Mouse (Mus musculus) kidney, embryonic 15.5 days (tissue): ENCODE measurements around the gene Cntnap1. TPM values are rescaled to one million over a fixed set of nuclear protein-coding genes. Genes with fewer than 3 reads are reported as not detected.
"Not testable (repeated sequence)": the region's sequence is repeated elsewhere in the genome, so short reads cannot be mapped to it uniquely, and the experiment has no call there.

ENCODE experiments used
- ATAC-seq: fragments of 200-750 bp; cut with Nextera tagmentation; replicated peaks from 2 replicates; pipeline ENCODE4 v1.8.0; 2017; ENCODE audit warnings: moderate TSS enrichment; ENCODE audit not compliant: low FRiP score
- H3K27ac ChIP-seq: fragments of 300-500 bp; sonication (generic); 2 replicates; pipeline ENCODE4 v1.5.1; 2015; ENCODE audit warnings: mild to moderate bottlenecking, inconsistent platforms
- H3K27me3 ChIP-seq: fragments of 300-500 bp; sonication (generic); 2 replicates; pipeline ENCODE4 v1.6.1; 2015; ENCODE audit warnings: inconsistent platforms
- H3K36me3 ChIP-seq: fragments of 300-500 bp; sonication (generic); 2 replicates; pipeline ENCODE4 v1.6.1; 2015; ENCODE audit warnings: inconsistent platforms
- H3K4me1 ChIP-seq: fragments of 300-500 bp; sonication (generic); 2 replicates; pipeline ENCODE4 v1.6.1; 2015; ENCODE audit warnings: inconsistent platforms
- H3K4me2 ChIP-seq: fragments of 300-500 bp; sonication (generic); 2 replicates; pipeline ENCODE4 v1.6.1; 2015; ENCODE audit warnings: moderate library complexity, mild to moderate bottlenecking, inconsistent platforms
- H3K4me3 ChIP-seq: fragments of 300-500 bp; sonication (generic); replicated peaks from 2 replicates; pipeline ENCODE4 v1.5.1; 2015; ENCODE audit warnings: mild to moderate bottlenecking, inconsistent platforms
- H3K9ac ChIP-seq: fragments of 300-500 bp; sonication (generic); 2 replicates; pipeline ENCODE4 v1.6.1; 2015; ENCODE audit warnings: mild to moderate bottlenecking, inconsistent platforms
- H3K9me3 ChIP-seq: fragments of 300-500 bp; sonication (generic); replicated peaks from 2 replicates; pipeline ENCODE4 v1.6.1; 2016; ENCODE audit warnings: inconsistent platforms
- WGBS: fragments of 180-500 bp; shearing (Covaris S2); methylation state at CpG from one replicate; pipeline ENCODE4 v1.1.7; 2015; ENCODE audit warnings: mixed read lengths; 5-methylcytosine and 5-hydroxymethylcytosine counted together
- polyA plus RNA-seq: library from polyadenylated mRNA; unstranded; fragments of >200 nt; fragmentation: Nextera tagmentation; extraction: Ambion mirVana; gene quantifications from 2 replicates; pipeline ENCODE4 v1.2.1, GENCODE M21; 2015

Gene Cntnap1
- polyA plus RNA-seq, 1 experiment from 2014 or later: 2.0 TPM

DNA sequence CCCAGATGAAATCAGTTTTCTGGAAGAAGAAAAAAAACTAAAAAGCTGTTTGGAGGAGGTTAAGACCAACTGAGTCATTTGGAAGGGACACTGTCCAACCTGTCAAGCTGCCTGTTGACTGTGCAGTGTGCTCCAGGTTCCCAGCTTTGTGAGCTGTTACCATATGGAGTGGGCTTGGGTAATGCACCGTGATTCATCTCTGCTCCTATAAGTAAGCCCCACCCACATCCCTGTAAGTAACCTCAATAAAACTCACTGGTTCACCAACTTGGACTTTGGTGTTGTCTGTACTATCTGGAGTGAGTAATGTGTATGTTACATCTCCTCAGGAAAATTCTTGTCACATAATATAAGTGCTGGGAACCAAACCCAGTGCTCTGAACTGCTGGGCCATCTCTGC lies 17.5 kb upstream of the Cntnap1 start:
- H3K36me3 ChIP-seq: no peaks in the 10 kb centered on the region
- H3K9ac ChIP-seq: no peak overlapping the region
- H3K4me2 ChIP-seq: no peak overlapping the region
- H3K4me3 ChIP-seq: no peak overlapping the region
- H3K9me3 ChIP-seq: no peaks in the 10 kb centered on the region
- no peak for ATAC-seq
- 0 out of 2 replicates have a peak, but pooled peaks cover 4% of the 10 kb centered on the region for H3K27me3 ChIP-seq
- no peak overlapping the region for H3K27ac ChIP-seq
- 68% methylated on average over 1 of the region's 1 CpGs for WGBS
- peaks cover 35% of the 10 kb centered on the region for H3K4me1 ChIP-seq

- H3K27ac ChIP-seq: no peak overlapping the region
- no peaks in the 10 kb centered on the region for H3K9me3 ChIP-seq
- no peak for ATAC-seq
- H3K36me3 ChIP-seq: no peaks in the 10 kb centered on the region
- 0 out of 2 replicates have a peak, but pooled peaks cover 4% of the 10 kb centered on the region for H3K27me3 ChIP-seq
- H3K4me3 ChIP-seq: no peak overlapping the region
- H3K4me1 ChIP-seq: peaks cover 17% of the 10 kb centered on the region
- no peak overlapping the region for H3K4me2 ChIP-seq
- no peak overlapping the region for H3K9ac ChIP-seq
These were observed 15.7 kb upstream of the Cntnap1 start for GRCm38 (mm10) chr11:101154648-101155047.

DNA sequence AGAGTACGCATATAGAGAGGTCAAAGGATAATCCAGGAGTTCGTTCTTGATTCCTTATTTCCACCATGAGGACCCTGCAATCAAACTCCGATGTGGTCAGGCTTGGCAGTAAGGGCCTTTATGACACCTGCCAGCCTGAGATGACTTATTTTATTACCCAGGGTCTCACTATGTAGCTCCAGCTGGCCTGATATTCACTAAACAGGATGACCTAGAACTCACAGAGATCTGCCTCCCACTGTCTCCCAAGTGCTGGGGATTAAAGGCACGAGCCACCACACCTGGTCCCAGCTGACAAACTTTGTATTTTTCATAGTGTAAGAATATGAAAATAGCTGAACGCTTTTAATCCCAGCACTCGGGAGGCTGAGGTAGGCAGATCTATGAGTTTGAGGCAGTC lies 15.2 kb upstream of the Cntnap1 start:
- H3K27ac ChIP-seq: no peak overlapping the region
- H3K9me3 ChIP-seq: no peaks in the 10 kb centered on the region
- H3K27me3 ChIP-seq: 0 out of 2 replicates have a peak, but pooled peaks cover 4% of the 10 kb centered on the region
- no peak overlapping the region for H3K9ac ChIP-seq
- no peaks in the 10 kb centered on the region for H3K36me3 ChIP-seq
- peak overlapping the region; percentile 44; the same call in 1 of the 2 replicates for H3K4me3 ChIP-seq
- peak overlapping the region; percentile 80; the same call in 1 of the 2 replicates for H3K4me2 ChIP-seq
- no peak for ATAC-seq
- peaks cover 15% of the 10 kb centered on the region for H3K4me1 ChIP-seq
- WGBS: 67% methylated on average over 6 of the region's 6 CpGs

- no peaks in the 10 kb centered on the region for H3K9me3 ChIP-seq
- peak within 1 kb of the TSS; percentile 47 for H3K9ac ChIP-seq
- H3K27me3 ChIP-seq: 0 out of 2 replicates have a peak, but pooled peaks cover 4% of the 10 kb centered on the region
- H3K4me1 ChIP-seq: peaks cover 15% of the 10 kb centered on the region
- peak; percentile 81 for ATAC-seq
- peak within 1 kb of the TSS; percentile 80 for H3K4me2 ChIP-seq
- no peaks in the 10 kb centered on the region for H3K36me3 ChIP-seq
- peak within 1 kb of the TSS; percentile 63 for H3K27ac ChIP-seq
- H3K4me3 ChIP-seq: peak within 1 kb of the TSS; percentile 44
- 2% methylated on average over 36 of the region's 36 CpGs for WGBS
These were observed 14.5 kb upstream of the Cntnap1 start, which contains the start of gene Tubg2 for GRCm38 (mm10) chr11:101155728-101156371. TSS of gene Tubg2 (plus strand) at chr11:101155907.

- WGBS: 77% methylated on average over 8 of the region's 10 CpGs
These were observed 10.2 kb upstream of the Cntnap1 start for GRCm38 (mm10) chr11:101160151-101160550.

DNA sequence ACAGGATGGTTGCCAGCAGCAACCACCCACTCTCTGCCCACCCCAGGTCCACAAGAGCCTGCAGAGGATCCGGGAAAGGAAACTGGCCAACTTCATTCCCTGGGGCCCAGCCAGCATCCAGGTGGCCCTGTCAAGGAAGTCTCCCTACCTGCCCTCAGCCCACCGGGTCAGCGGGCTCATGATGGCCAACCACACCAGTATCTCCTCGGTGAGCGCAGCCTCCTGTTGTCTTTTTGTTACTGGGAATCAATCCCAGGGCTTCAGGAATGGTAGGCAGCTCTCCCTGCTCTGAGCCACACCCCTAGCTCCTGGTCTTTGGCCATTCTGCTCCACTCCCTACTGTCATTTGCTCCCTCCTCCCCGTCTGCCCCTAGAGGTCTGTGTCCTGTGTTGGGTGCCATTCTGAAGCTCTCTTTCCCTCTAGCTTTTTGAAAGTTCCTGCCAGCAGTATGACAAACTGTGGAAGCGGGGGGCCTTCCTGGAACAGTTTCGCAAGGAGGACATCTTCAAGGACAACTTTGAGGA lies 9.3 kb upstream of the Cntnap1 start:
- not testable (repeated sequence) for H3K4me2 ChIP-seq, H3K27ac ChIP-seq, ATAC-seq, H3K9me3 ChIP-seq, H3K9ac ChIP-seq, H3K4me3 ChIP-seq
- peaks cover 46% of the 10 kb centered on the region for H3K36me3 ChIP-seq
- peaks cover 42% of the 10 kb centered on the region for H3K4me1 ChIP-seq
- peaks cover 21% of the 10 kb centered on the region for H3K27me3 ChIP-seq
- WGBS: 81% methylated on average over 7 of the region's 8 CpGs

More at GRCm38 (mm10) chr11:101160151-101160550, 10.2 kb upstream of the Cntnap1 start:
- not testable (repeated sequence) for H3K4me3 ChIP-seq, H3K27ac ChIP-seq, H3K9me3 ChIP-seq, ATAC-seq, H3K4me2 ChIP-seq, H3K9ac ChIP-seq
- Histone ChIP-seq H3K27me3 (peaks cover 15% of the 10 kb centered on the region), H3K36me3 (peaks cover 41% of the 10 kb centered on the region), H3K4me1 (peaks cover 45% of the 10 kb centered on the region)

GRCm38 (mm10) chr11:101161551-101161950 lies 8.8 kb upstream of the Cntnap1 start:
- H3K27ac ChIP-seq: no peak overlapping the region
- WGBS: 88% methylated on average over 15 of the region's 15 CpGs
- H3K9ac ChIP-seq: no peak overlapping the region
- H3K4me3 ChIP-seq: no peak overlapping the region
- peaks cover 26% of the 10 kb centered on the region for H3K27me3 ChIP-seq
- no peak overlapping the region for H3K4me2 ChIP-seq
- no peak for ATAC-seq
- H3K36me3 ChIP-seq: peaks cover 52% of the 10 kb centered on the region
- H3K9me3 ChIP-seq: no peaks in the 10 kb centered on the region
- H3K4me1 ChIP-seq: peaks cover 42% of the 10 kb centered on the region

- Histone ChIP-seq H3K27me3 (peaks cover 34% of the 10 kb centered on the region), H3K4me2 (no peak overlapping the region), H3K4me3 (no peak overlapping the region), H3K9me3 (no peaks in the 10 kb centered on the region), H3K9ac (no peak overlapping the region), H3K27ac (no peak overlapping the region), H3K36me3 (peaks cover 59% of the 10 kb centered on the region), H3K4me1 (peaks cover 43% of the 10 kb centered on the region)
- WGBS: 53% methylated on average over 5 of the region's 5 CpGs
- ATAC-seq: no peak
These were observed 8.0 kb upstream of the Cntnap1 start for GRCm38 (mm10) chr11:101162301-101162700.

GRCm38 (mm10) chr11:101162772-101163171 lies 7.6 kb upstream of the Cntnap1 start:
- no peak for ATAC-seq
- Histone ChIP-seq H3K27me3 (peaks cover 35% of the 10 kb centered on the region), H3K27ac (no peak overlapping the region), H3K9ac (no peak overlapping the region), H3K36me3 (peaks cover 64% of the 10 kb centered on the region), H3K4me2 (no peak overlapping the region), H3K4me3 (no peak overlapping the region), H3K4me1 (peaks cover 48% of the 10 kb centered on the region), H3K9me3 (no peaks in the 10 kb centered on the region)
- 65% methylated on average over 5 of the region's 5 CpGs for WGBS

DNA sequence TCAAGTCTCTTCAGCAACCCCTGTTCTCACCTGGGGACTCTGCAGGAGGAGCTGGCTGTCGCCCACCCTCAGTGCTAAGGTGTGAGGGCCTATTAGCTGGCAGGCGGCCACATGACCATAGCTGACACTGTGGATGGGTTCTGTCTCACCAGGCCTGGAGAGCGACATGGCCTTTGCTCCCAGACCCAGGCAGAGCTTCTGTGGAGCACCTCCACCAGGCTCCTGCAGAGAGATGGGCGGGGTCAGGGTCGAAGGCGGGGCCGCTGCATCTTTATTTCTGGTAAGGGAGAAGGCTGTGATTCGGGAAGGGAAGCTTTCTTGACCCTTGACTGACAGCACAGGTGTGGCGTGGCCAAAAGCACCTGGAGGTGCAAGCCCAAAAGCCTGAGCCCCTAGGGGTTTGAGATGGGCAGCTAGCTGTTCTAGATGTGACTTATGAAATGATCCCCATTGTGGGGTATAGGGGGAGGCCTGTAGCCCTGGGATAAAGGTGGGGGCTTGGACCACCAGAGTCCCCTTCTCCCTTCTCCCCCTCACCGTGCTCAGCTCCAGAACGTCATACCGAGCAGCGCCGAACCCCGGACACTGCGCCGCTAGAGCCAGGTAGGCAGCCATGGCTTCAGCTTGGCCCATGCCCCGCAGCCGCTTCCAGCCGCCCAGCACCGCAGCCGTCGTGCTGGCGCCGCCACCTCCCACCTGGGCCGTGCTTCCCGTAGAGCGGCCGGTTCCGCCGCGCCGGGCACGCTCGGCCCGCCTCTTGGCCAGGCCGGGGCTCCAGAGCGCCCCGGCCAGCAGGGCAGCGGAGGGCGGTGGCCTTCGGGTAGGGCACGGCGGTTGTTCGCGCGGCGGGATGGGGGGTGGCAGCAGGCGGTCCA lies 6.6 kb upstream of the Cntnap1 start:
- H3K4me2 ChIP-seq: peak overlapping the region; percentile 68
- WGBS: 30% methylated on average over 48 of the region's 49 CpGs

DNA sequence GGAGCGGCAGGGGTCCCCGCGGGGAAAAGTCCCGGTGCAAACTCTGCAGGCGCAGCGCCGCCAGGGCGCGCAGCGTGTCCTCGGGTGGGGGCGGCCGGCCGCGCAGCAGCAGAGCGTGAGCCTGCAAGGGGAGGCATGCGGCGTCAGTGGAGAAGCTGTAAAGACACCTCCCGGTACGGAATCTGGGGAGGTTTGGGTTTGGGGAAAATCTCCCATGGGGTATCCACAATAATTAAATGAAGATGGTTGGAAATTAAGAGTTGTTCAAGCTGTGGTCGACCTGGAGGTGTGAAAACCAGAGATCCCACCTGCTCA lies 6.0 kb upstream of the Cntnap1 start:
- Histone ChIP-seq H3K27me3 (peaks cover 45% of the 10 kb centered on the region), H3K36me3 (peaks cover 66% of the 10 kb centered on the region), H3K4me2 (peak overlapping the region; percentile 68), H3K4me3 (peak overlapping the region; percentile 36), H3K9ac (peak overlapping the region; percentile 36; the same call in 1 of the 2 replicates), H3K9me3 (no peaks in the 10 kb centered on the region), H3K4me1 (peaks cover 63% of the 10 kb centered on the region), H3K27ac (no peak overlapping the region)
- WGBS: 28% methylated on average over 21 of the region's 21 CpGs
- ATAC-seq: no peak

More for the DNA sequence above, 6.6 kb upstream of the Cntnap1 start:
- peak; percentile 44; the same call in 1 of the 2 replicates for ATAC-seq
- Histone ChIP-seq H3K27ac (no peak overlapping the region), H3K36me3 (peaks cover 66% of the 10 kb centered on the region), H3K9me3 (no peaks in the 10 kb centered on the region), H3K27me3 (peaks cover 44% of the 10 kb centered on the region), H3K9ac (peak overlapping the region; percentile 36; the same call in 1 of the 2 replicates), H3K4me3 (peak overlapping the region; percentile 36), H3K4me1 (peaks cover 57% of the 10 kb centered on the region)
